Mouse (Mus musculus) intestine, postnatal 0 days (tissue): ENCODE data around the gene Zfp229. TPM values are rescaled to one million over a fixed set of nuclear protein-coding genes. Genes with fewer than 3 reads are reported as not detected.
"Not testable (repeated sequence)": the region's sequence is repeated elsewhere in the genome, so short reads cannot be mapped to it uniquely, and the experiment has no call there.

Experiments
- ATAC-seq: fragments of 200-750 bp; cut with Nextera tagmentation; 2 replicates; pipeline ENCODE4 v1.8.0; 2017; ENCODE audit warnings: mild to moderate bottlenecking, moderate TSS enrichment, moderate library complexity
- H3K27ac ChIP-seq: fragments of 300-500 bp; sonication (generic); 2 replicates; pipeline ENCODE4 v1.5.1; 2014; ENCODE audit warnings: mild to moderate bottlenecking, low read depth, low read length, moderate library complexity
- H3K27me3 ChIP-seq: fragments of 300-500 bp; sonication (generic); replicated peaks from 2 replicates; pipeline ENCODE4 v1.6.1; 2014; ENCODE audit warnings: low read length, mixed read lengths; ENCODE audit not compliant: control insufficient read depth, insufficient read depth
- H3K36me3 ChIP-seq: fragments of 300-500 bp; sonication (generic); 2 replicates; pipeline ENCODE4 v1.6.1; 2014; ENCODE audit warnings: mild to moderate bottlenecking, moderate library complexity; ENCODE audit not compliant: control insufficient read depth, insufficient read depth
- H3K4me1 ChIP-seq: fragments of 300-500 bp; sonication (generic); replicated peaks from 2 replicates; pipeline ENCODE4 v1.6.1; 2014; ENCODE audit warnings: antibody characterized with exemption, low read length, mixed read lengths; ENCODE audit not compliant: control insufficient read depth, insufficient read depth
- H3K4me2 ChIP-seq: fragments of 300-500 bp; sonication (generic); replicated peaks from 2 replicates; pipeline ENCODE4 v1.6.1; 2014; ENCODE audit warnings: low read depth, mild to moderate bottlenecking, moderate library complexity
- H3K4me3 ChIP-seq: fragments of 300-500 bp; sonication (generic); 2 replicates; pipeline ENCODE4 v1.5.1; 2014; ENCODE audit warnings: low read depth, low read length
- H3K9ac ChIP-seq: fragments of 300-500 bp; sonication (generic); 2 replicates; pipeline ENCODE4 v1.6.1; 2014; ENCODE audit warnings: mild to moderate bottlenecking, low read depth, low read length
- H3K9me3 ChIP-seq: fragments of 300-500 bp; sonication (generic); 2 replicates; pipeline ENCODE4 v1.6.1; 2016; ENCODE audit warnings: mixed run types; ENCODE audit not compliant: control insufficient read depth
- CTCF ChIP-seq: sonication (generic); IDR thresholded peaks from 2 replicates; pipeline ENCODE4 v1.5.1; 2016; ENCODE audit warnings: low read depth, mild to moderate bottlenecking, control low read depth, antibody characterized with exemption, moderate library complexity
- WGBS: fragments of 180-500 bp; shearing (Covaris S2); extraction: QIAGEN DNeasy Blood & Tissue Kit; methylation state at CpG from one replicate; pipeline ENCODE4 v1.1.7; 2014; 5-methylcytosine and 5-hydroxymethylcytosine counted together
- polyA plus RNA-seq: library from polyadenylated mRNA; unstranded; fragments of >200 nt; fragmentation: Nextera tagmentation; extraction: Ambion mirVana; gene quantifications from 2 replicates; pipeline ENCODE4 v1.2.1, GENCODE M21; 2015

The Zfp229 gene
- polyA plus RNA-seq, 1 experiment from 2014 or later, result 2.3 TPM

GRCm38 (mm10) chr17:21770336-21770735, 39.7 kb downstream of the Zfp229 start:
- 79% methylated on average over 2 of the region's 2 CpGs for WGBS
- Histone ChIP-seq H3K36me3 (no peaks in the 10 kb centered on the region), H3K4me3 (no peak overlapping the region), H3K4me1 (no peaks in the 10 kb centered on the region), H3K27me3 (no peaks in the 10 kb centered on the region), H3K4me2 (no peak overlapping the region), H3K9me3 (no peaks in the 10 kb centered on the region), H3K27ac (no peak overlapping the region), H3K9ac (no peak overlapping the region)
- TF ChIP-seq CTCF, result no peak
- no peak for ATAC-seq

- Histone ChIP-seq H3K27me3 (no peaks in the 10 kb centered on the region), H3K27ac (no peak overlapping the region), H3K9ac (no peak overlapping the region), H3K9me3 (no peaks in the 10 kb centered on the region), H3K36me3 (no peaks in the 10 kb centered on the region), H3K4me1 (no peaks in the 10 kb centered on the region), H3K4me3 (no peak overlapping the region), H3K4me2 (no peak overlapping the region)
- 80% methylated on average over 4 of the region's 4 CpGs for WGBS
- ATAC-seq, result no peak
- no peak for TF ChIP-seq CTCF
These were observed 61.7 kb downstream of the Zfp229 start for GRCm38 (mm10) chr17:21792256-21792655.

- not testable (repeated sequence) for H3K4me1 ChIP-seq, H3K27ac ChIP-seq, ATAC-seq, H3K4me3 ChIP-seq, H3K9ac ChIP-seq, H3K27me3 ChIP-seq, H3K4me2 ChIP-seq, H3K36me3 ChIP-seq, H3K9me3 ChIP-seq
- 45% methylated on average over 17 of the region's 19 CpGs for WGBS
These were observed 70.8 kb downstream of the Zfp229 start for GRCm38 (mm10) chr17:21801373-21801772.

Other genes with a start within 250 kb of the Zfp229 start
- 5.8 and 5.9 TPM in 2 replicates for gene Zfp53, start 241.8 kb upstream of the Zfp229 start, polyA plus RNA-seq
- gene Zfp52, start 195.3 kb upstream of the Zfp229 start, polyA plus RNA-seq, result 2.7 and 3.5 TPM in 2 replicates
- gene Zfp948, start 163.8 kb upstream of the Zfp229 start, polyA plus RNA-seq, result 13.7 and 15.1 TPM in 2 replicates
- gene Zfp983, start 80.2 kb upstream of the Zfp229 start, polyA plus RNA-seq, result 1.9 and 2.0 TPM in 2 replicates
- gene Gm10226, start 38.9 kb upstream of the Zfp229 start, polyA plus RNA-seq, result 1.9 and 2.6 TPM in 2 replicates
- gene Zfp760, start 23.1 kb upstream of the Zfp229 start, polyA plus RNA-seq, result 2.3 and 2.5 TPM in 2 replicates
- gene Zfp820, start 115.0 kb downstream of the Zfp229 start, polyA plus RNA-seq, result 5.5 and 5.7 TPM in 2 replicates
- gene Zfp995, start 179.1 kb downstream of the Zfp229 start, polyA plus RNA-seq, result 11.0 and 14.9 TPM in 2 replicates
- gene Zfp942, start 231.7 kb downstream of the Zfp229 start, polyA plus RNA-seq, result 12.8 and 14.7 TPM in 2 replicates
- 12.1 TPM in 2 replicates for gene Zfp943, start 231.8 kb downstream of the Zfp229 start, polyA plus RNA-seq